Mouse (Mus musculus) MEL (cell line): ENCODE data around the gene Glipr1. TPM values are rescaled to one million over a fixed set of nuclear protein-coding genes. Genes with fewer than 3 reads are reported as not detected.

Source experiments
- DNase-seq: peaks from one replicate; pipeline ENCODE4 v3.0.0; 2011; ENCODE audit warnings: low read depth, low spot score
- H3K27ac ChIP-seq: 2 replicates; pipeline ENCODE4 v1.5.1; 2012; ENCODE audit warnings: low read depth, mild to moderate bottlenecking, control low read depth, low read length, moderate library complexity; ENCODE audit not compliant: control insufficient read depth
- H3K27me3 ChIP-seq, 2 experiments: fragments of 150-350 bp in 1 of 2; sonication (generic) in 1 of 2; 2 replicates each; pipeline ENCODE4 v1.6.1; 2012; ENCODE audit warnings: low read length in 2 of 2, mild to moderate bottlenecking in 2 of 2, improper control_type of control experiment in 1 of 2, moderate library complexity in 1 of 2; ENCODE audit not compliant: insufficient read depth in 2 of 2, control insufficient read depth in 1 of 2
- H3K36me3 ChIP-seq, 2 experiments: 2 replicates each; pipeline ENCODE4 v1.6.1; 2012 to 2014; ENCODE audit warnings: low read length in 2 of 2, improper control_type of control experiment in 1 of 2, inconsistent platforms in 1 of 2, mild to moderate bottlenecking in 1 of 2; ENCODE audit not compliant: insufficient read depth in 2 of 2, control insufficient read depth in 1 of 2
- H3K4me1 ChIP-seq, 2 experiments: fragments of 150-350 bp in 1 of 2; sonication (generic) in 1 of 2; 2 replicates each; pipeline ENCODE4 v1.6.1; 2012; ENCODE audit warnings: low read length in 2 of 2, improper control_type of control experiment in 1 of 2, mild to moderate bottlenecking in 1 of 2; ENCODE audit not compliant: insufficient read depth in 2 of 2, control insufficient read depth in 1 of 2
- H3K4me3 ChIP-seq, 2 experiments: fragments of 150-350 bp in 1 of 2; sonication (generic) in 1 of 2; 2 replicates each; pipeline ENCODE4 v1.5.1; 2012; ENCODE audit warnings: low read depth in 2 of 2, low read length in 2 of 2, mild to moderate bottlenecking in 2 of 2, moderate library complexity in 2 of 2, control low read depth in 1 of 2, improper control_type of control experiment in 1 of 2; ENCODE audit not compliant: control insufficient read depth in 1 of 2, insufficient read depth in 1 of 2
- H3K79me2 ChIP-seq: 2 replicates; pipeline ENCODE4 v1.6.1; 2012; ENCODE audit warnings: mild to moderate bottlenecking, low read length, moderate library complexity; ENCODE audit not compliant: control insufficient read depth, poor library complexity, insufficient read depth
- H3K9ac ChIP-seq: 2 replicates; pipeline ENCODE4 v1.6.1; 2012; ENCODE audit warnings: low read depth, mild to moderate bottlenecking, control low read depth, low read length, moderate library complexity; ENCODE audit not compliant: control insufficient read depth, poor library complexity, severe bottlenecking
- H3K9me3 ChIP-seq: fragments of 150-350 bp; sonication (generic); replicated peaks from 2 replicates; pipeline ENCODE4 v1.6.1; 2012; ENCODE audit warnings: mild to moderate bottlenecking, low read length, improper control_type of control experiment, moderate library complexity; ENCODE audit not compliant: insufficient read depth
- BHLHE40 ChIP-seq: IDR thresholded peaks from 2 replicates; pipeline ENCODE4 v1.6.1; 2012; ENCODE audit warnings: low read depth, mild to moderate bottlenecking, inconsistent platforms, low read length, improper control_type of control experiment, borderline replicate concordance
- CHD1 ChIP-seq: IDR thresholded peaks from 2 replicates; pipeline ENCODE4 v1.6.1; 2012; ENCODE audit warnings: low read depth, mild to moderate bottlenecking, inconsistent platforms, low read length, improper control_type of control experiment
- CHD2 ChIP-seq: IDR thresholded peaks from 2 replicates; pipeline ENCODE4 v1.6.1; 2011; ENCODE audit warnings: low read length, improper control_type of control experiment
- ELF1 ChIP-seq: IDR thresholded peaks from 2 replicates; pipeline ENCODE4 v1.6.1; 2014; ENCODE audit warnings: low read depth, mild to moderate bottlenecking, inconsistent platforms, low read length, improper control_type of control experiment, moderate library complexity
- EP300 ChIP-seq, 2 experiments: IDR thresholded peaks; 2 replicates each; pipeline ENCODE4 v1.6.1; 2011; ENCODE audit warnings: improper control_type of control experiment in 2 of 2, low read length in 2 of 2, low read depth in 1 of 2, mild to moderate bottlenecking in 1 of 2
- GATA1 ChIP-seq: IDR thresholded peaks from 2 replicates; pipeline ENCODE4 v1.6.1; 2011; ENCODE audit warnings: low read depth, low read length, improper control_type of control experiment
- HCFC1 ChIP-seq: IDR thresholded peaks from 2 replicates; pipeline ENCODE4 v1.6.1; 2012; ENCODE audit warnings: low read depth, mild to moderate bottlenecking, inconsistent platforms, low read length, improper control_type of control experiment, moderate library complexity
- MAFK ChIP-seq: IDR thresholded peaks from 2 replicates; pipeline ENCODE4 v1.6.1; 2011; ENCODE audit warnings: low read depth, mild to moderate bottlenecking, low read length, improper control_type of control experiment, borderline replicate concordance
- MAX ChIP-seq: IDR thresholded peaks from 2 replicates; pipeline ENCODE4 v1.6.1; 2011; ENCODE audit warnings: low read length, improper control_type of control experiment
- MAZ ChIP-seq: IDR thresholded peaks from 2 replicates; pipeline ENCODE4 v1.6.1; 2012; ENCODE audit warnings: low read depth, mild to moderate bottlenecking, inconsistent platforms, low read length, improper control_type of control experiment
- MEF2A ChIP-seq: IDR thresholded peaks from 2 replicates; pipeline ENCODE4 v1.6.1; 2014; ENCODE audit warnings: low read depth, mild to moderate bottlenecking, inconsistent platforms, low read length, improper control_type of control experiment; ENCODE audit not compliant: poor library complexity, insufficient replicate concordance, severe bottlenecking; ENCODE audit errors: extremely low read depth
- MYC ChIP-seq: IDR thresholded peaks from 2 replicates; pipeline ENCODE4 v1.6.1; 2011; ENCODE audit warnings: low read depth, mild to moderate bottlenecking, low read length, improper control_type of control experiment, moderate library complexity
- NELFE ChIP-seq: IDR thresholded peaks from 2 replicates; pipeline ENCODE4 v1.6.1; 2011; ENCODE audit warnings: low read depth, low read length, improper control_type of control experiment
- POLR2A ChIP-seq, 2 experiments: IDR thresholded peaks; 2 replicates each; pipeline ENCODE4 v1.6.1; 2011 to 2012; ENCODE audit warnings: low read length in 2 of 2, mild to moderate bottlenecking in 2 of 2, control low read depth in 1 of 2, improper control_type of control experiment in 1 of 2, low read depth in 1 of 2, moderate library complexity in 1 of 2; ENCODE audit not compliant: control insufficient read depth in 1 of 2, insufficient read depth in 1 of 2, poor library complexity in 1 of 2
- POLR2AphosphoS5 ChIP-seq: IDR thresholded peaks from 2 replicates; pipeline ENCODE4 v1.6.1; 2012; ENCODE audit warnings: low read depth, borderline replicate concordance, mild to moderate bottlenecking, inconsistent platforms, low read length, moderate library complexity, mixed read lengths
- RAD21 ChIP-seq: IDR thresholded peaks from 2 replicates; pipeline ENCODE4 v1.6.1; 2011; ENCODE audit warnings: mild to moderate bottlenecking, low read depth, low read length, improper control_type of control experiment
- RCOR1 ChIP-seq: IDR thresholded peaks from 2 replicates; pipeline ENCODE4 v1.6.1; 2012; ENCODE audit warnings: low read depth, mild to moderate bottlenecking, inconsistent platforms, low read length, improper control_type of control experiment
- SIN3A ChIP-seq: IDR thresholded peaks from 2 replicates; pipeline ENCODE4 v1.6.1; 2012; ENCODE audit warnings: low read length, improper control_type of control experiment, inconsistent platforms
- TBP ChIP-seq: IDR thresholded peaks from 2 replicates; pipeline ENCODE4 v1.8.0; 2011; ENCODE audit warnings: low read depth, low read length, improper control_type of control experiment
- TCF12 ChIP-seq: IDR thresholded peaks from 2 replicates; pipeline ENCODE4 v1.6.1; 2014; ENCODE audit warnings: low read depth, mild to moderate bottlenecking, inconsistent platforms, low read length, improper control_type of control experiment, moderate library complexity
- UBTF ChIP-seq: IDR thresholded peaks from 2 replicates; pipeline ENCODE4 v1.6.1; 2012; ENCODE audit warnings: low read depth, mild to moderate bottlenecking, inconsistent platforms, low read length, improper control_type of control experiment, moderate library complexity, borderline replicate concordance; ENCODE audit not compliant: insufficient read depth
- USF1 ChIP-seq: IDR thresholded peaks from 2 replicates; pipeline ENCODE4 v1.6.1; 2014; ENCODE audit warnings: low read depth, mild to moderate bottlenecking, inconsistent platforms, low read length, improper control_type of control experiment, moderate library complexity
- ZKSCAN1 ChIP-seq: IDR thresholded peaks from 2 replicates; pipeline ENCODE4 v1.6.1; 2012; ENCODE audit warnings: low read depth, mild to moderate bottlenecking, inconsistent platforms, low read length, improper control_type of control experiment, moderate library complexity
- polyA plus RNA-seq, 2 experiments: library from polyadenylated mRNA; stranded (reverse) in 1 of 2; unstranded in 1 of 2; fragments of >175 nt in 1 of 2; fragments of >200 nt in 1 of 2; gene quantifications; 2 replicates each; pipeline versions ENCODE4 v1.2.1 to v1.2.4; 2012; ENCODE audit warnings: low replicate concordance in 2 of 2, low read depth in 1 of 2; ENCODE audit not compliant: insufficient read length in 2 of 2, insufficient read depth in 1 of 2, missing spikeins in 1 of 2
- total RNA-seq: library from RNA; depleted of rRNA; stranded (reverse); fragments of 300-350 nt; gene quantifications from 2 replicates; pipeline ENCODE4 v1.2.3, GENCODE M21; 2012

Glipr1 gene
- total and polyA plus RNA-seq, 3 experiments: 0.62 to 0.88 TPM; not detected in 1

GRCm38 (mm10) chr10:111936491-111937145 is 65.8 kb downstream of the Glipr1 start:
- H3K9me3 ChIP-seq: no peaks in the 10 kb centered on the region
- H3K36me3 ChIP-seq: no peaks in the 10 kb centered on the region
- no peak overlapping the region for H3K9ac ChIP-seq
- peaks cover 0 to 4% of the 10 kb centered on the region in 2 experiments for H3K27me3 ChIP-seq
- H3K4me3 ChIP-seq: no peak overlapping the region
- TF ChIP-seq ELF1: no peak
- no peak for TF ChIP-seq GATA1
- TF ChIP-seq CHD1: no peak
- no peak for TF ChIP-seq MYC
- TF ChIP-seq BHLHE40: no peak
- no peak for TF ChIP-seq NELFE
- TF ChIP-seq TCF12: no peak
- TF ChIP-seq EP300 (IDR thresholded peaks at IDR 0.05; ENCODE audit: low read depth in 1 of 2, low read length in 2 of 2): no peak
- TF ChIP-seq MAZ: no peak
- no peak for TF ChIP-seq MEF2A
- no peak for DNase-seq
- H3K4me1 ChIP-seq: no peaks in the 10 kb centered on the region
- H3K27ac ChIP-seq: no peak overlapping the region
- H3K79me2 ChIP-seq: no peaks in the 10 kb centered on the region

- Histone ChIP-seq H3K27ac (no peak overlapping the region), H3K9ac (no peak overlapping the region), H3K36me3 (no peaks in the 10 kb centered on the region), H3K9me3 (no peaks in the 10 kb centered on the region), H3K27me3 (peaks cover 0 to 4% of the 10 kb centered on the region in 2 experiments), H3K79me2 (no peaks in the 10 kb centered on the region), H3K4me1 (no peaks in the 10 kb centered on the region), H3K4me3 (no peak overlapping the region)
- TF ChIP-seq MAFK: no peak
- no peak for TF ChIP-seq RAD21
- no peak for TF ChIP-seq USF1
- no peak for TF ChIP-seq POLR2A (IDR thresholded peaks at IDR 0.05; ENCODE audit: control insufficient read depth in 1 of 2, insufficient read depth in 1 of 2, low read depth in 1 of 2, low read length in 2 of 2, poor library complexity in 1 of 2)
- no peak for TF ChIP-seq CHD2
- TF ChIP-seq MAZ: no peak
- no peak for TF ChIP-seq BHLHE40
- TF ChIP-seq UBTF: no peak
- TF ChIP-seq EP300 (IDR thresholded peaks at IDR 0.05; ENCODE audit: low read depth in 1 of 2, low read length in 2 of 2): no peak
- no peak for TF ChIP-seq SIN3A
- TF ChIP-seq HCFC1: no peak
- TF ChIP-seq GATA1: no peak
- no peak for TF ChIP-seq NELFE
- no peak for TF ChIP-seq MAX
- TF ChIP-seq POLR2AphosphoS5: no peak
- no peak for TF ChIP-seq TBP
- no peak for TF ChIP-seq RCOR1
- TF ChIP-seq ZKSCAN1: no peak
- TF ChIP-seq CHD1: no peak
- TF ChIP-seq MEF2A: no peak
- DNase-seq: no peak
Observed at GRCm38 (mm10) chr10:111936021-111936420, 66.4 kb downstream of the Glipr1 start.
